ENCODE assay signal across 15 mouse cellular contexts in genomic region chr12:25905614-25906013, GRCm38 (mm10).
"Had no signal": no experiment of that assay in that cellular context is flagged by ENCODE, and none has a peak within 500 bp of the region (broad histone marks: within the 10 kb centered on the region; RNA-seq: fewer than 3 reads in every experiment).

No protein-coding gene starts in this region.

- H3K4me2 ChIP-seq: limb, embryonic 15.5 days; liver, embryonic 13.5 days; midbrain, embryonic 15.5 days; neural tube, embryonic 12.5 days; stomach, embryonic 15.5 days had no signal

- H3K27me3 ChIP-seq: limb, embryonic 15.5 days; liver, embryonic 13.5 days; midbrain, embryonic 15.5 days; neural tube, embryonic 12.5 days; stomach, embryonic 15.5 days had no signal

- DNase-seq: kidney, adult 18-20 months; kidney, postnatal 10 days; kidney, postnatal 4 days; layer of hippocampus, postnatal 36 days; liver, embryonic 13.5 days; lung, adult 18-20 months; retina, postnatal 1 day; right cerebral cortex, postnatal 4 days; thymus, adult 2 months; thymus, postnatal 25 days had no signal

- H3K4me3 ChIP-seq: limb, embryonic 15.5 days; liver, embryonic 13.5 days; midbrain, embryonic 10.5 days; midbrain, embryonic 15.5 days; neural tube, embryonic 12.5 days; stomach, embryonic 15.5 days had no signal

- H3K36me3 ChIP-seq: limb, embryonic 15.5 days; liver, embryonic 13.5 days; midbrain, embryonic 10.5 days; midbrain, embryonic 15.5 days; neural tube, embryonic 12.5 days; stomach, embryonic 15.5 days had no signal

- H3K4me1 ChIP-seq: limb, embryonic 15.5 days; liver, embryonic 13.5 days; midbrain, embryonic 10.5 days; midbrain, embryonic 15.5 days; neural tube, embryonic 12.5 days; stomach, embryonic 15.5 days had no signal

- H3K27ac ChIP-seq: limb, embryonic 15.5 days; liver, embryonic 13.5 days; midbrain, embryonic 10.5 days; midbrain, embryonic 15.5 days; neural tube, embryonic 12.5 days; stomach, embryonic 15.5 days had no signal

- ATAC-seq: midbrain, embryonic 15.5 days had no signal

- H3K9ac ChIP-seq: limb, embryonic 15.5 days; liver, embryonic 13.5 days; midbrain, embryonic 15.5 days; neural tube, embryonic 12.5 days; stomach, embryonic 15.5 days had no signal

- H3K9me3 ChIP-seq: limb, embryonic 15.5 days; liver, embryonic 13.5 days; midbrain, embryonic 10.5 days; midbrain, embryonic 15.5 days; neural tube, embryonic 12.5 days; stomach, embryonic 15.5 days had no signal
